Mouse (Mus musculus): ENCODE results near the gene Gpalpp1. TPM values are rescaled to one million over a fixed set of nuclear protein-coding genes. Genes with fewer than 3 reads are reported as not detected.

Gene Gpalpp1
- total and polyA plus RNA-seq, 3 experiments, result 18.3 to 18.9 TPM; not detected in 1

DNA sequence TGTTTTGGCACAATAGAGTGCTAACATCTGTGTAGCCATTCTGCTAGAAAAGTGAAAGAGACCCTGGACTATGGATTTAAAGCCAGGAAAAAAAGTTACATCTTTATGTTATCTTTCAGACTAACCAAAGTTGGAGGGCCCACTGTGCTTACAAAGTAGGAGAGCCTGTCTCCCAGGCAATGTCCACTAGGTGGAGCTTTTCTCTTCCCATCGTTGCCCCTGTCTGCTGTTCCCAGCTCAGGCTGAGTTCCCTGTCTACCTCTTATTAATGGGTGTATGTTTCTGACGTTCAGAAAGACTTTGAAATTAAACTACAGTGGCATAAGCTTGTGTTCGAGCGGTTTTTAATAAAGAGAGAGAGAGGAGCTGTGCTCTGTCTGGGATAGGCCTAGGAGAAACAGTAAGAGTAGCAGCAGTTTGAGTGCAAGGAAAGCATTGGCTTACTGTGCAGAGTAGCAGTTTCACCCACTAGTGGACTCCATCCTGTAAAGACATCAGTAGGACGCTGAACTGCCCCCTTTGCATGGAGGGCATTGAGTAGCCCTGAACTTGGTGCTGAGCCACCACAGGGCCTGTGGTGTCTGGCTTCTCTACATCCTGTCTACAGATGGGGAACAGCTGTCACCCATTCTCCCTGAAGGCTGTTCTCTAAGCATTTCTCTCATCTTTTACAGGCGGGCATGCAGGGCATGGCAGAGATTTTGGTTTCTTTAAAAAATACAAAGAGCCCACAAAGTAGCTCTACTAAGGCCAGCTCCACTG is 11.5 kb upstream of the Gpalpp1 start:
- Histone ChIP-seq H3K9ac (ENCODE audit: control insufficient read depth, low read depth, low read length, poor library complexity, severe bottlenecking) (no peak overlapping the region), H3K9me3 (replicated peaks; ENCODE audit: insufficient read depth, low read length) (no peaks in the 10 kb centered on the region), H3K4me1 (ENCODE audit: control insufficient read depth in 1 of 2, insufficient read depth in 2 of 2, low read length in 2 of 2) (0 out of 4 replicates have a peak, but pooled peaks cover 0 to 2% of the 10 kb centered on the region in 2 experiments), H3K79me2 (ENCODE audit: control insufficient read depth, insufficient read depth, low read length, poor library complexity) (peaks cover 5% of the 10 kb centered on the region), H3K27ac (ENCODE audit: control insufficient read depth, low read depth, low read length) (no peak overlapping the region), H3K36me3 (ENCODE audit: control insufficient read depth in 1 of 2, insufficient read depth in 2 of 2, low read length in 2 of 2) (peaks cover 6 to 30% of the 10 kb centered on the region in 2 experiments), H3K4me3 (ENCODE audit: control insufficient read depth in 1 of 2, insufficient read depth in 1 of 2, low read depth in 2 of 2, low read length in 2 of 2) (no peak overlapping the region), H3K27me3 (ENCODE audit: control insufficient read depth in 1 of 2, insufficient read depth in 2 of 2, low read length in 2 of 2) (no peaks in the 10 kb centered on the region)
- TF ChIP-seq ZC3H11A (IDR thresholded peaks at IDR 0.05; ENCODE audit: low read depth, low read length), result peak; percentile 60
- peak; percentile 59 for TF ChIP-seq RAD21 (IDR thresholded peaks at IDR 0.05; ENCODE audit: low read depth, low read length)
- no peak for TF ChIP-seq GABPA (IDR thresholded peaks at IDR 0.05; ENCODE audit: low read depth, low read length)
- no peak for TF ChIP-seq POLR2AphosphoS5 (IDR thresholded peaks at IDR 0.05; ENCODE audit: borderline replicate concordance, low read depth, low read length)
- TF ChIP-seq POLR2AphosphoS2 (IDR thresholded peaks at IDR 0.05; ENCODE audit: low read length), result no peak
- peak; percentile 71 to 82 (median 77) for TF ChIP-seq CTCF (IDR thresholded peaks at IDR 0.05 in 2 of 3, conservative IDR thresholded peaks at IDR 0.05 in 1 of 3; ENCODE audit: control insufficient read depth in 1 of 3, insufficient read depth in 1 of 3, low read depth in 2 of 3, low read length in 3 of 3, poor library complexity in 1 of 3, severe bottlenecking in 1 of 3)
- TF ChIP-seq SMC3 (IDR thresholded peaks at IDR 0.05; ENCODE audit: low read depth, low read length), result peak; percentile 79
- no peak for TF ChIP-seq USF1 (IDR thresholded peaks at IDR 0.05; ENCODE audit: low read depth, low read length)
- no peak for TF ChIP-seq MAFK (IDR thresholded peaks at IDR 0.05; ENCODE audit: borderline replicate concordance, low read depth, low read length)
- TF ChIP-seq TCF12 (IDR thresholded peaks at IDR 0.05; ENCODE audit: low read depth, low read length), result no peak
- DNase-seq (ENCODE audit: low read depth, low spot score), result peak; percentile 67

- DNase-seq (ENCODE audit: low read depth, low spot score), result no peak
- TF ChIP-seq CHD2 (IDR thresholded peaks at IDR 0.05; ENCODE audit: low read length) (no peak), ZC3H11A (IDR thresholded peaks at IDR 0.05; ENCODE audit: low read depth, low read length) (no peak), USF1 (IDR thresholded peaks at IDR 0.05; ENCODE audit: low read depth, low read length) (no peak), BHLHE40 (IDR thresholded peaks at IDR 0.05; ENCODE audit: borderline replicate concordance, low read depth, low read length) (no peak), MXI1 (IDR thresholded peaks at IDR 0.05; ENCODE audit: low read depth, low read length) (no peak), GATA1 (IDR thresholded peaks at IDR 0.05; ENCODE audit: low read depth, low read length) (no peak), RCOR1 (IDR thresholded peaks at IDR 0.05; ENCODE audit: low read depth, low read length) (no peak), TBP (IDR thresholded peaks at IDR 0.05; ENCODE audit: low read depth, low read length) (no peak), E2F4 (IDR thresholded peaks at IDR 0.05; ENCODE audit: borderline replicate concordance, low read depth, low read length) (no peak), HCFC1 (IDR thresholded peaks at IDR 0.05; ENCODE audit: low read depth, low read length) (no peak), CTCF (IDR thresholded peaks at IDR 0.05 in 2 of 3, conservative IDR thresholded peaks at IDR 0.05 in 1 of 3; ENCODE audit: control insufficient read depth in 1 of 3, insufficient read depth in 1 of 3, low read depth in 2 of 3, low read length in 3 of 3, poor library complexity in 1 of 3, severe bottlenecking in 1 of 3) (no peak), ZNF384 (IDR thresholded peaks at IDR 0.05; ENCODE audit: low read depth, low read length) (no peak), ZKSCAN1 (IDR thresholded peaks at IDR 0.05; ENCODE audit: low read depth, low read length) (no peak), EP300 (IDR thresholded peaks at IDR 0.05; ENCODE audit: low read depth in 1 of 2, low read length in 2 of 2) (no peak), POLR2AphosphoS2 (IDR thresholded peaks at IDR 0.05; ENCODE audit: low read length) (no peak)
- H3K4me1 ChIP-seq (ENCODE audit: control insufficient read depth in 1 of 2, insufficient read depth in 2 of 2, low read length in 2 of 2), result 0 out of 4 replicates have a peak, but pooled peaks cover 0 to 2% of the 10 kb centered on the region in 2 experiments
- H3K9ac ChIP-seq (ENCODE audit: control insufficient read depth, low read depth, low read length, poor library complexity, severe bottlenecking), result no peak overlapping the region
- no peaks in the 10 kb centered on the region for H3K9me3 ChIP-seq (replicated peaks; ENCODE audit: insufficient read depth, low read length)
- H3K36me3 ChIP-seq (ENCODE audit: control insufficient read depth in 1 of 2, insufficient read depth in 2 of 2, low read length in 2 of 2), result peaks cover 6 to 28% of the 10 kb centered on the region in 2 experiments
- peaks cover 5% of the 10 kb centered on the region for H3K79me2 ChIP-seq (ENCODE audit: control insufficient read depth, insufficient read depth, low read length, poor library complexity)
- H3K27me3 ChIP-seq (ENCODE audit: control insufficient read depth in 1 of 2, insufficient read depth in 2 of 2, low read length in 2 of 2), result no peaks in the 10 kb centered on the region
- no peak overlapping the region for H3K4me3 ChIP-seq (ENCODE audit: control insufficient read depth in 1 of 2, insufficient read depth in 1 of 2, low read depth in 2 of 2, low read length in 2 of 2)
- H3K27ac ChIP-seq (ENCODE audit: control insufficient read depth, low read depth, low read length), result no peak overlapping the region
Observed at GRCm38 (mm10) chr14:76120472-76120871, 9.9 kb upstream of the Gpalpp1 start.
